Mouse (Mus musculus) neural tube, embryonic 14.5 days (tissue): ENCODE measurements around the gene Mllt6. TPM values are rescaled to one million over a fixed set of nuclear protein-coding genes. Genes with fewer than 3 reads are reported as not detected.

Experiments used
- ATAC-seq: fragments of 200-750 bp; cut with Nextera tagmentation; 2 replicates; pipeline ENCODE4 v1.8.0; 2017; ENCODE audit warnings: low read depth, mild to moderate bottlenecking, moderate TSS enrichment, moderate library complexity
- H3K27ac ChIP-seq: fragments of 300-500 bp; sonication (generic); 2 replicates; pipeline ENCODE4 v1.5.1; 2014; ENCODE audit warnings: low read depth, mild to moderate bottlenecking, control low read depth, low read length, moderate library complexity, mixed read lengths
- H3K27me3 ChIP-seq: fragments of 300-500 bp; sonication (generic); 2 replicates; pipeline ENCODE4 v1.6.1; 2014; ENCODE audit warnings: low read length; ENCODE audit not compliant: control insufficient read depth, insufficient read depth
- H3K36me3 ChIP-seq: fragments of 300-500 bp; sonication (generic); 2 replicates; pipeline ENCODE4 v1.6.1; 2014; ENCODE audit warnings: low read length, mixed read lengths; ENCODE audit not compliant: control insufficient read depth, insufficient read depth
- H3K4me1 ChIP-seq: fragments of 300-500 bp; sonication (generic); 2 replicates; pipeline ENCODE4 v1.6.1; 2014; ENCODE audit warnings: low read length; ENCODE audit not compliant: control insufficient read depth, insufficient read depth
- H3K4me2 ChIP-seq: fragments of 300-500 bp; sonication (generic); 2 replicates; pipeline ENCODE4 v1.6.1; 2014; ENCODE audit warnings: mild to moderate bottlenecking, low read depth, low read length, control low read depth
- H3K4me3 ChIP-seq: fragments of 300-500 bp; sonication (generic); 2 replicates; pipeline ENCODE4 v1.5.1; 2014; ENCODE audit warnings: low read depth, low read length, control low read depth, mixed read lengths
- H3K9ac ChIP-seq: fragments of 300-500 bp; sonication (generic); replicated peaks from 2 replicates; pipeline ENCODE4 v1.6.1; 2014; ENCODE audit warnings: low read depth, mild to moderate bottlenecking, control low read depth, low read length, mixed read lengths
- H3K9me3 ChIP-seq: fragments of 300-500 bp; sonication (generic); 2 replicates; pipeline ENCODE4 v1.6.1; 2016; ENCODE audit warnings: low read length; ENCODE audit not compliant: control insufficient read depth
- WGBS: fragments of 180-500 bp; shearing (Covaris S2); extraction: QIAGEN DNeasy Blood & Tissue Kit; methylation state at CpG from one replicate; pipeline ENCODE4 v1.1.7; 2014; 5-methylcytosine and 5-hydroxymethylcytosine counted together
- polyA plus RNA-seq: library from polyadenylated mRNA; unstranded; fragments of >200 nt; fragmentation: Nextera tagmentation; extraction: Ambion mirVana; gene quantifications from 2 replicates; pipeline ENCODE4 v1.2.1, GENCODE M21; 2014

Mllt6 gene
- polyA plus RNA-seq, 1 experiment from 2014 or later, result 4.7 TPM

DNA sequence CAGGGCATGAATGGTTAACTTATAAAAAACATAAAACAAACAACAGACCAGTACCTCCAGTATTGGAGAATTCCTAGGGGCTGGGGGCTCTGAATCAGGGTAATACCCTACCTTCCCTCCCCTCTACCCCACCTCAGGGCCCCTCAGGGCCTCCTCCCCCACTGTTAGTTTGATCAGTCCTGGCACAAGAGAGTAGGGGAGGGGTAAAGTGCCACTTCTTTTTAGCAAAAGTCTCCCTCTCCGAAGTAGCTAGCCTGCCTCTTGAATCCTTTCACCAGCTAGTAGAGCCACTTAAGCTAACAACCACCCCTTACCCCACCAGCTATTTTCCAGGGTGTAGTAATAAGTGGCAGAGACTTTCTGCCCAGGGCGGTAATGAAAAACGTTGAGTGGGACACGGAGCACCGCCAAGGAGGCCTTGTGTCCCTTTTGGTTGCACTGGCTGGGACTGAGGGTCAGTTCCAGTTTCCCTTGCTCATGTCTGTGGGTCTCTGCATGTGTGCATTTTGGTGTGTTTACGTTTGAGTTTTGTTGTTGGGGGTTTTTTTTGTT lies 19.4 kb downstream of the Mllt6 start:
- H3K36me3 ChIP-seq, result peaks cover 40% of the 10 kb centered on the region
- no peak overlapping the region for H3K4me2 ChIP-seq
- no peak overlapping the region for H3K27ac ChIP-seq
- no peak overlapping the region for H3K4me3 ChIP-seq
- H3K9ac ChIP-seq, result no peak overlapping the region
- no peaks in the 10 kb centered on the region for H3K27me3 ChIP-seq
- 85% methylated on average over 6 of the region's 6 CpGs for WGBS
- no peak for ATAC-seq
- H3K9me3 ChIP-seq, result no peaks in the 10 kb centered on the region
- H3K4me1 ChIP-seq, result peaks cover 10% of the 10 kb centered on the region; the same call in 1 of the 2 replicates

- Histone ChIP-seq H3K4me1 (peaks cover 10% of the 10 kb centered on the region; the same call in 1 of the 2 replicates), H3K36me3 (peaks cover 34% of the 10 kb centered on the region), H3K4me3 (no peak overlapping the region), H3K27me3 (no peaks in the 10 kb centered on the region), H3K9me3 (no peaks in the 10 kb centered on the region), H3K9ac (no peak overlapping the region), H3K27ac (no peak overlapping the region), H3K4me2 (no peak overlapping the region)
- 75% methylated on average over 6 of the region's 6 CpGs for WGBS
- no peak for ATAC-seq
Measured at GRCm38 (mm10) chr11:97684063-97684680, 21.0 kb downstream of the Mllt6 start.

GRCm38 (mm10) chr11:97684766-97685165 lies 21.6 kb downstream of the Mllt6 start:
- 48% methylated on average over 7 of the region's 7 CpGs for WGBS
- H3K27me3 ChIP-seq, result no peaks in the 10 kb centered on the region
- H3K4me1 ChIP-seq, result peaks cover 10% of the 10 kb centered on the region; the same call in 1 of the 2 replicates
- H3K4me3 ChIP-seq, result no peak overlapping the region
- H3K9me3 ChIP-seq, result no peaks in the 10 kb centered on the region
- 0 out of 2 replicates have a peak overlapping the region, but pooled peaks have one; percentile 8 for H3K9ac ChIP-seq
- ATAC-seq, result no peak
- peaks cover 34% of the 10 kb centered on the region for H3K36me3 ChIP-seq
- 0 out of 2 replicates have a peak overlapping the region, but pooled peaks have one; percentile 34 for H3K27ac ChIP-seq
- peak overlapping the region; percentile 85; the same call in 1 of the 2 replicates for H3K4me2 ChIP-seq

DNA sequence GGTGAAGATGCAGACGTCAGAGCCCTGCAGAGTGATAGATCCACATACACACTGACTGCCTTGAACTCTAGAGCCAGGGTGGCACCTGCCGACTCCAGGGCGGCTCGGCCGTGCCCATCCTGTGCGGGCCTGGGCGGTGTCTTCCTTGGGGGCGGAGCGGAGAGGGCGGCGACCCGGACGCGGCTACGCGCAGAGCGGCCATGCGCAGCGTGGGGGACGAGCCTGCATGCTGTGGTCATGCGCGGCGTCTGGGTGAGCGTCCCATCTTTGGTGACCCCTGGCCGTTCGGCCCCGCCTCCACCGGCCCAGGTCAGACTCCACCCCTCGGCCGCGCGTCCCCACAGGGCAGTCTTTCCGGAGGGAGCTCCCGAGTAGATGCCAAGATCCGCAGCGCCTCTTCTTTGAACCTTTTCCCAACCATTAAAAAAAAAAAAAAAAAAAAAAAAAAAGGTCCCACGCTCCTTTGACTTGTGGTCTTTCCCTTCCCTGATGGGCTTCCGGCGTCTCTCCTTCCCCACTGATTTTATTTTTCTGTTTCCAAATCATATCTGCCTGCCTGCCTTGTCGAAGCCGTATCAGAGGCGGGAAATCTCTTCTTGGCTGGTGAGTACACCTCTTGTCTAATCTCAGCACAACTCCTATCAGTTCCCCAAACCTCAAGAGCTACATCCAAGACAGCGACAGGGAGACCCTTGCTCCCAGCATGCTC lies 22.6 kb downstream of the Mllt6 start, which contains the start of gene Cisd3:
TSS of gene Cisd3 (plus strand) at position 214 of the 709 bp plus-strand sequence.
- H3K27ac ChIP-seq, result 0 out of 2 replicates have a peak within 1 kb of the TSS, but pooled peaks have one; percentile 34
- H3K9me3 ChIP-seq, result no peaks in the 10 kb centered on the region
- peak within 1 kb of the TSS; percentile 85 for H3K4me2 ChIP-seq
- H3K4me1 ChIP-seq, result peaks cover 10% of the 10 kb centered on the region; the same call in 1 of the 2 replicates
- H3K4me3 ChIP-seq, result peak within 1 kb of the TSS; percentile 33
- H3K27me3 ChIP-seq, result no peaks in the 10 kb centered on the region
- H3K9ac ChIP-seq, result peak within 1 kb of the TSS; percentile 60
- 1% methylated on average over 42 of the region's 43 CpGs for WGBS
- peak; percentile 69 for ATAC-seq
- H3K36me3 ChIP-seq, result peaks cover 33% of the 10 kb centered on the region; the same call in 1 of the 2 replicates

DNA sequence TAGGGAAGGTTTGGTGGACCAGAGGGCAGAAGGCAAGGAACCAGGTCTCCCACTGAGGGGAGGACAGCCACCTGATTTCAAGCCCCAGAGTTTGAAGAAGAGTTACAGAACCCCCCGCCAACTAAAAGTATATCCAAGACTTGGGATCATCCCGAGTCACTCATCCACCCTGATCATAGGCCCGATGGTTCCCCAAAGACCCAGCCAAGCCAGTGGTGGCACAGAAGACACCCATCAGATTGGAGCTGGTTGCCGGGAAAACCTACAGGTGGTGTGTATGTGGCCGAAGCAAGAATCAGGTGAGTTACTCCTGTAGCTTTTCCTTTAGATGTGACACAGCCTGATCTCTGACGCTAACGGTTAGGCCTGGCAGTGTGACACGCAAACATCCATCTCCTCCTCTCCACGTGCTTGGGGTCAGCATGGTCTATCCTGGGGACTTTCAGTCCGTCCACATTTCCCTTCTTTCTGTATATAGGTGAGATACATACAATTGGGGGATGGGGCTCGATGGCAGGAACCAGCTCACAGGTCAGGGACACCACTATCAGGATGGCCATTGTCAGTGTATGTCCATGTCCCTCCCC lies 23.2 kb downstream of the Mllt6 start:
- peaks cover 34% of the 10 kb centered on the region for H3K36me3 ChIP-seq
- peak overlapping the region; percentile 60; the same call in 1 of the 2 replicates for H3K9ac ChIP-seq
- H3K27ac ChIP-seq, result no peak overlapping the region
- peak overlapping the region; percentile 33; the same call in 1 of the 2 replicates for H3K4me3 ChIP-seq
- no peaks in the 10 kb centered on the region for H3K27me3 ChIP-seq
- H3K9me3 ChIP-seq, result no peaks in the 10 kb centered on the region
- ATAC-seq, result no peak
- H3K4me1 ChIP-seq, result peaks cover 10% of the 10 kb centered on the region; the same call in 1 of the 2 replicates
- WGBS, result 73% methylated on average over 11 of the region's 11 CpGs
- H3K4me2 ChIP-seq, result peak overlapping the region; percentile 85

DNA sequence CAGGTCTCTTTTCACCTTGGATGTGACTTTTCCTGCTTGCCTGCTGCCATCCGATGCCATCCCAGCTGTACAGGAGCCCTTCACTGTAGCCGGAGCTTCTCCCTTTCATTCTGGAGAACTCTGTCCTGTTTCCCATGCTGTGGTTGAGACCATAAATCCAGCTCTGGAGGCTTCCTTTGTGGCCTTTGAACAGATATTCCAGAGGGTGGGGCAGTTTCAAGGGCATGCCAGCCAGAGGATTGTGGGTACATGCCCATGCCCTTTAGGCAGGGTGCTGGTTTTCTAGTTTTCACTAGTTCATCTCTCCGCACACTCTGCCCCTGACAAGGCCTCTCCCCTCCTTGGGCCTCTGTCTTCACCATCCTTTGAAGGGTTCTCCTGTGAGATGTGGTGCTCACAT lies 23.8 kb downstream of the Mllt6 start:
- Histone ChIP-seq H3K36me3 (peaks cover 34% of the 10 kb centered on the region), H3K27ac (no peak overlapping the region), H3K4me3 (no peak overlapping the region), H3K27me3 (no peaks in the 10 kb centered on the region), H3K9ac (no peak overlapping the region), H3K4me1 (peaks cover 10% of the 10 kb centered on the region; the same call in 1 of the 2 replicates), H3K9me3 (no peaks in the 10 kb centered on the region), H3K4me2 (no peak overlapping the region)
- WGBS, result 67% methylated on average over 3 of the region's 3 CpGs
- no peak for ATAC-seq

DNA sequence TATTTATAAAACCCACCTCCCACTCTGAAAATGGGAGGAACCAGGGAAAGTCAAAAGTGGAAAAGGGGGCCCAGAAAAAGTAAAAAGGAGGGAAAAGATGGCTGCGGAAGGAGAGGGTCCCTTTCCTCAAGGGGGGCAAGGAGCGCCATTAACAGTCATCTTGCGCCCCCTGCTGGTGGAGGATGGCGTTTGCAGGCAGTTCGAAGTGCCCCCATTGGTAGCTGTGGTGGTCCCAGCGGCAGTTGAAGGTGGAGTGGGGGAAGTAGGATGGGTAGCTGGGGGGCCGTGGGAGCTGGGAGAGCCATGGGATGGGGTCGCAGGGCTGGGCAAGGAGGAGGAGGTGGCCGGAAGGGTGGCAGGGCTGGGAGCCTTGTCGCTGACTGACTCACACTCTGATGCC lies 26.6 kb downstream of the Mllt6 start:
- no peak overlapping the region for H3K4me3 ChIP-seq
- peaks cover 18% of the 10 kb centered on the region for H3K4me1 ChIP-seq
- ATAC-seq, result no peak
- peaks cover 40% of the 10 kb centered on the region for H3K36me3 ChIP-seq
- no peak overlapping the region for H3K27ac ChIP-seq
- no peak overlapping the region for H3K9ac ChIP-seq
- H3K9me3 ChIP-seq, result no peaks in the 10 kb centered on the region
- no peak overlapping the region for H3K4me2 ChIP-seq
- WGBS, result 27% methylated on average over 10 of the region's 10 CpGs
- H3K27me3 ChIP-seq, result no peaks in the 10 kb centered on the region

DNA sequence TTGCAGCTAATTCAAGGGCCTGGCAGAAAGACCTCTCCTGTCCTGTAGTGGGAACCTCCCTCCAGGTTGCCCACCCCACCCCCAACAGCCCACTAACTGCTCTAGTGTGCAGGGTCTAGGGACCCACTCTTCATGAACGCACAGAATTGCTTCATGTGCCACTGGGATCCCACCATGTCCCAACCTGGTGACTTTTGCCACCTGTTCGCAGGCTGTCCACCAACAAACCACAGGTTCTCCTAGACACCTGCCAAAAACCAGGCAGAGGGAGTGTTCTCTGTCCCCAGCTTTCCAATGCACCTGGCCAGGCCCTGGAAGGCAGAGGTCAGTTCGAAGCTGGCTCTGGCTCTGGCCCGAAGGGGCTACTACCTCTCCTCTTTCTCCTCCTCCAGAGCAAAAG lies 31.2 kb downstream of the Mllt6 start:
- no peak overlapping the region for H3K9ac ChIP-seq
- 72% methylated on average over 4 of the region's 4 CpGs for WGBS
- H3K27me3 ChIP-seq, result no peaks in the 10 kb centered on the region
- H3K4me2 ChIP-seq, result peak overlapping the region; percentile 21; the same call in 1 of the 2 replicates
- H3K27ac ChIP-seq, result peak overlapping the region; percentile 62
- no peak for ATAC-seq
- H3K4me1 ChIP-seq, result peaks cover 39% of the 10 kb centered on the region
- peaks cover 30% of the 10 kb centered on the region for H3K36me3 ChIP-seq
- H3K9me3 ChIP-seq, result no peaks in the 10 kb centered on the region
- no peak overlapping the region for H3K4me3 ChIP-seq
